Mouse (Mus musculus): ENCODE results near the gene Fndc3b.

GRCm38 (mm10) chr3:27592728-27593484, 118.2 kb downstream of the Fndc3b start:
- TF ChIP-seq CTCF (conservative IDR thresholded peaks at IDR 0.05; ENCODE audit: insufficient read depth, insufficient read length, low read depth, low read length), result no peak
- TF ChIP-seq POLR2A (IDR thresholded peaks at IDR 0.05; ENCODE audit: low read depth, low read length), result no peak

Measured in kidney, adult 2 months (tissue).